Mouse (Mus musculus) adrenal gland, adult (tissue): ENCODE data around the gene Gm12248.
"Not testable (repeated sequence)": the region's sequence is repeated elsewhere in the genome, so short reads cannot be mapped to it uniquely, and the experiment has no call there.

Experiments used
- DNase-seq, 2 experiments: peaks; one replicate each; pipeline ENCODE4 v3.0.0; 2022 to 2023; ENCODE audit warnings: low spot score in 1 of 2; ENCODE audit not compliant: inconsistent age in 2 of 2

The Gm12248 gene

DNA sequence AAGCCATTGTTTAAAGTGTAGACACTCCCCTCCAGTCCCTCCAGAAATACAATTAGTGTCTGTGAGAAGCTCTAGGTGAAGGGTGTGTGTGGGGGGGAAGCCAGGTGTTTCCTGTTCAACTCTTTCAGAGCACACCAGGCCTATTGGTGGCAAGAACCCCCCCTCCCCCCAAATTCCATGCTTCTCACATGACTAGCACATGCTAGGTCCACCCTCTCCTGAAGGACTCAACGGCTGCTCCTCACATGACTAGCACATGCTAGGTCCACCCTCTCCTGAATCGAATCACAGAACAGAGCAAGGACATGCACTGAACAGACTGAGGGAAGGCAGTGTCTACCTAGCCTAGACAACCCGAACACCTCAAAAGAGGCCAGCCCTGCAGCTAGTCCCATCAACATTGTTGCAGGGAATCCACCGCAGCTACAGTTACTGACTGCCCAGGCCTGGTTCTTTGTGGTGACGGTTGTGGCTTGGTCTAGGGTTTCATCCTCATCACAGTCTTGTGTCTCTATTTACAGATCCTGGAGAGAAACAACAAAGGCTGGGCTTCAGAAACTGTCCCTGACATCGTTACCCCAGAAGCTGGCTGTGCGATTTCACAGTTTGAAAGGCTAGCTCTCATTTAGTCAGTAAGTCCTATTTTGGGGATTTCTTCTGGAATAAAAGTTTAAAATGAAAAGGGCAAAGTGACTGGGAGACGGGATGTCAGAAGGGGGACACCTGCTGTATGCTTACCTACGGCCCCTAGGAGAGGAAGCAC lies 9.8 kb upstream of the Gm12248 start:
- no peak for DNase-seq

DNA sequence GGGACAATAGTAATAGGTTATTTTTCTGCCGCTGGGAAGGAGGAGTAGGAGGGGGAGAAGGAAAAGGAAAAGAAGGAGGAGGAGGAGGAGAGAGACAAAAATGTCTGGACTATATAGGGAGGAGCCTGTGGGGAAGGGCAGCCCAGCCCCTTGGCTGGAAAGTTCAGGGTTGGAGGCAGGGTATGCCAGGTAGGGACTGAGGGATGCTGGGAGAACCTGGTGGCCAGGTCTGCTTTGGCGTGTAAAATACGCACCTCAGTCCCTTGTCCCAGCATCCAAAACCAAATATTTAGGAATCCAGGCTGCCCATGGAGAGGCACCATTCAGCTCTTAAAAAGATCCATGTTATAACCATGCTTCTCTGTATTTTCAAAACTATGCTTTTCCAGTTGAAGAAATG lies 9.2 kb upstream of the Gm12248 start:
- DNase-seq, result no peak

DNA sequence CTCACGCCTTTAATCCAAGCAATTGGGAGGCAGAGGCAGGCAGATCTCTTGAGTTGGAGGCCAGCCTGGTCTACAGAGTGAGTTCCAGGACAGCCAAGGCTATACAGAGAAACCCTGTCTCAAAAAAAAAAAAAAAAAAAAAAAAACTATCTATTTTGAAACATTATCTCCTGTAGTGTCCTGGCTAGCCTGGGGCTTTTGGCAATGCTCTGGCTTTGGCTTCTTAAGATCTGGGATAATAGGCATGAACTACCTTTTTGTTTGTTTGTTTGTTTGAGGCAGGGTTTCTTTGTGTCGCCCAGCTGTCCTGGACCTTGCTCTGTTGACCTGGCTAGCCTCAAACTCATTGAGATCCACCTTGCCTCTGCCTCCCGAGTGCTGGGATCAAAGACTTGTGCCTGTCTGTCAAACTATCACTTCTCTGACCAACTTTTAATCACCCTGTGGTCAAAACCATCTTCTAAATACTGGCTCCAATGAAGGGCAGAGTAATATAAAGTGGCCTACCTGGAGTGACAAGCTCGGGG lies 8.3 kb upstream of the Gm12248 start:
- DNase-seq, result no peak

DNA sequence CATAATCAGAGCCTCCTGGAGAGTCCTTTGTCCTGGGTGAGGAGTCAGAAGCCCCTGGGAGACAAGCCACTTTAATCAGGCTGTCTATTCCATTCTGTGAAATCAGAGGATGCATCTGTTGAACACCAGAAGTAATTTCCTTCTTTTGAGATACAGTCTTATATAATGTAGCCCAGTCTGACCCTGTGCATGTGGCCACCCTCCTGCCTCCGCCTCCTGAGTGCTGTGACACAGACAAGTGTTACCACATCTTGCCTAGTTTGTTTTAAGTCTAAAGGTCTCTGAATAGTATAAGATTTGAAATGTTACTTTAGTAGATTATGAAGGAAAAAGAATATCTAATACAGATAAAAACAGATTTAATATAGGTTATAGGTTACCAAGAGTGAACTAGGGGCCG lies 7.1 kb upstream of the Gm12248 start:
- no peak for DNase-seq

DNA sequence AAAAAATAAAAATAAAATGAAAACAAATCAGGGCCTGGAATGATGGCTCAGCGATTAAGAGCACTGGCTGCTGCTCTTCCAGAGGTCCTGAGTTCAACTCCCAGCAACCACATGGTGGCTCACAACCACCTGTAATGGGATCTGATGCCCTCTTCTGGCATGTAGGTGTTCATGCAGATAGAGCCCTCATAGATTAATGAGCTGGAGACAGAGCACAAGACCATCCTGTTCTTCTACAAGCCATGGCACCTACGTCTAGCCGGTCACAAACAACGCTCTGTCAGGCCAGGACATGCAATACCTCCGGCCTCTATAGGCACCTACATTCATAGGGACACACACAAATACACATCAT lies 5.4 kb upstream of the Gm12248 start:
- peak in 1 of 2 experiments; percentile 48 for DNase-seq

DNA sequence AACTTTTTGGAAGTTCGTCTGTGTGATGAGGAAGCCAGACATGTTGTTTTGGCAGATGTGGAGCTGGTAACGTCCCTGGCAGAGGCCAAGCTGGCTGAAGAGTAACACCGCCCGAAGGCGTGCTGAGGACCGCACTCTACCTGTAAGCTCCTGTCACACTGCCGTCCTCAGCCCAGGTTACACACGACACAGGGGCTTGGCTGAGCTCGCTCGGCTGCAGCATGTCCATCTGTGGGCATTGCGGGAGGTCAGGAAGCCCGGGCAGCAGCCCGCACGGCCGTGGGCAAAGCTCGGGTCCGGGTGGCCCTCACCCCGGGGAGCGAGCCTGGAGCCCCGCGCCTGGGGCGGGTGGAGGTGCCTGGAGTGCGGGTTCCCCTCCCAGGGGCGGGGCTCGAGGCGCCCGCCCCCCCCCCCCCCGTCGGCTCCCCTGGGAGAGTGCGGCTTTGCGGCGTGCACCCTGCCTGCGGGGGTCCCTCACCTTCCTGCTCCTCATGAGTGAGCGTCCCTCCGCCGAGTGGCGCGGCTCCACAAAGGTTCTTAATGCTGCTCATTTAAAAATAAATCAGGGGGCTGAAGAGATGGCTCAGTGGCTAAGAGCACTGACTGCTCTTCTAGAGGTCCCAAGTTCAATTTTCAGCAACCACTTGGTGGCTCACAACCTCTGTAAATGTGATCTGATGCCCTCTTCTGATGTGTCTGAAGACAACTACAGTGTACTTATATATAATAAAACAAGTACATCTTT lies 4.9 kb upstream of the Gm12248 start:
- peak; percentile 34 to 71 for DNase-seq

DNA sequence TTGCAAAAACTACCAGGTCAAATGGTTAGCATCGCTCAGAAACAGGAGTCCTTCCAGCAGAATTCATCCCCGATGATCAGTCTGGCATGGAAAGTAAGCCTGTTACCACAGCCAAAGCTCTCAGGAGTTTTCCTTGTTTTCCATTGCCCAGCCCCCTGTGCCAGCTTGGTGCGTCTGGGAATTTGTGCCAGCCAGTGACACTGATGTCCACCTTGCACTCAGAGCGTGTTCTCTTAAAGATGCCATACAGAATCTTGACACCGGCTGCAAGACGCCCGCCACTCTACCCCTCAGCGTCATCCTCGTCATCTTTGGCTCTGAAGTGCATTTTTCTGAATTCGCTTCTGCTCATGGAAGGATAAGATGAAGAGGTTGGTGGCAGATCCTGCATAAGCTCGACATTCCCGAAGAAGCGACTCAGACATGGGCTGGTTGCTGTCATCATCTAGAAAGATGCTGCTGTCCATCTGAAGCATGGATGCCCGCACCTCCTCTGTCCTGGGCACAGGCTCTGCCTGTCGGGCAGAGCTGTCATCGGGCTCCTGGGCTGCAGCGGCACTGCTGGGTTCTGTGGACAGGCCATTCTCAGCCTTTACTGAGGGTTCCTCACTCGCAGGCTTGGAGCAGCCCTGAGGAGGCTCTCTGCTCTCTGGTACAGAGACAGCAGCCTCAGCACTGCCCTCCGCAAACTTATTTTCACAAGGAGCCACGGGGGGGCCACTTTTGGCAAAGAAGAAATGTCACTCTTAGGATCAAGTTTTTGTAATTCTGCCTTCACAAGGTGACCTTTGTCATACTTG lies 4.1 kb upstream of the Gm12248 start:
- DNase-seq, result no peak

DNA sequence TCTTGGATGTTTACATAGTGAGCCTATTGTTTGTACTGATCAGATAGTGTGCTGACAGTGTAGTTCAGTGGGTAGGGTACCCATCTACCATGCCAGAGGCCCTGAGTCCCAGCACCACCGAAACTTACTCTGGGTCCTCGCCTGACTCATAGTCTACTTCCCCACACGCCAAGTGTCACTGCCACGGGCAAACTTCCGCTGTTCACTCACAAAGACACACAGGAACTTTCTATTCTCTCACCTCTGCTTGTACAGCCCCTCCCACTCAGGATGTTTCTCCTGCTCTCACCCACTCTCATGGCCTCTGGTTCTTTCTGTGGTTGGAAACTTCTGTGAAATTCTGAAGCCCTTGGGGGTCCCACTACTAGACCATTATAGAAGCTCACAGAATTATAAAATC lies 3.2 kb upstream of the Gm12248 start:
- no peak for DNase-seq

DNA sequence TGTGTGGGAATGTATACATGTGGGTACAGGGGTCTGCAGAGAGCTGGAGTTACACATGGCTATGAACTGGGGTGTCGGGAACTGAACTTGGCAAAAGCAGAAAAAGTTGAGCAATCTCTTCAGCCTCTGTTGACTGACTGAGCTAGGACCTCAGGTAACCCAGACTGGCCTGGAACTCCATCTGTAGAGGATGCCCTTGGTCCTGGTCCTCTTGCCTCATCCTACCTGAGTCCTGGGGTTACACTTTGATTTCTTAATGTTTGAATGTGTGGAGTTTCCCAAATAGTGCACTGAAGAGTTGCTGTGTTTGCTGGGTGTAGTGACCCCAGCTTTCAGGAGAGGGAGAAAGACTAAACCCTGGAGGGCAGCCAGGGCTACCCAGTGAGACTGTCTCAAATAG lies 2.6 kb upstream of the Gm12248 start:
- DNase-seq, result no peak

DNA sequence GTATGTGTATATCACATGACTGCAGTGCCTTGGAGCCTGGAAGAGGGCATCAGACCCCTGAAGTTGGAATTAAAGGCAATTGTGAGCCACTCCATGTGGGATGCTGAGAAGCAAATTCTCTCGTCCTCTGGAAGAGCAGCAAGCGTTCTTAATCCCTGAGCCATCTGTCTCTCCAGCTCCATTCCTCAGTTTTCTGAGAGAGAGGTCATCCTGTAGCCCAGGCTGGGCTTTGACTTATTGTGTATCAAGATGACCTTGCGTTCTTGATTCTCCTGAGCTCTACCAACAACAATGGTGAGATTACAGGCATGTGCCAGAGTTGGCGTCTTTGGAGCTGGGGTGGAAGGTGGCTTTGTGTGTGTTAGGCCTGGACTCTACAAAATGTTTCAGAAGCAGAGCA lies 1.8 kb upstream of the Gm12248 start:
- no peak for DNase-seq

DNA sequence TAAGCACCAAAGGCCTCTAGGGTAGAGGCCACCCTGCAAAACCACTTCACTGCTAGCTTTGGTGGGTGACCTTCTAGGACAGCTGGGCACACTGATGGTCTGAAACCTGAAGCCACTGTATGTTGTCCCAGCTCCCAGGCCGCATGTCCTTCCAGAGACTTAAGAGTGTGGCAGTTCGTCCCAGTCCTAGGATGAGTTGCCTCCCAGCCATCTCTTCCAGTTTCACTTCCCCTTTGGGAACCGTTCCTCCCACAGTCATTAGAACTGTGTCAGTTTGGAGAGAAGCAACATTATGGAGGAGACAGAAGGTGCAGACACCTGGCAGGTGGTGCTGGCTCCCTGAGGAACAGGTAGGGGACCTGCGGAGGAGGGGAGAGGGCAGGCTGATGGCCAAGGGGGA lies 393 bp downstream of the Gm12248 start:
- no peak for DNase-seq

DNA sequence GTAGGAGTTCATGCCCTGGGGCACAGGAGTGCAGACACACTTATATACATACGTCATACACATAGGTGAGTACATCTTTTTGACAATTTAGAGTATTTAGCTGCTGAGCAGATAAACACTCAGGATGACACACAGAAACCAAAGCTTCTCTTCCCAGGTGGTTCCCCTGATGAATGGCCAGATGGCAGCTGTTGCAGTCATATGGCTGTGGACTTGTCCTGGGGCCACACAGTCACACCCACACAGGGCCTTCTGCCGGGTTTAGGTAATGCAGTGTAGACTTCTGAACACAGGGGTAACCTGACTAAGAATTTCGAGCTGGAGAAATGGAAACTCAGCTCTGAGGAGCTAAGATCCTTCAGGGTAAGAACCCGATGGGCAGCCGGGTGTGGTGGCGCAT lies 11.2 kb downstream of the Gm12248 start:
- no peak for DNase-seq

DNA sequence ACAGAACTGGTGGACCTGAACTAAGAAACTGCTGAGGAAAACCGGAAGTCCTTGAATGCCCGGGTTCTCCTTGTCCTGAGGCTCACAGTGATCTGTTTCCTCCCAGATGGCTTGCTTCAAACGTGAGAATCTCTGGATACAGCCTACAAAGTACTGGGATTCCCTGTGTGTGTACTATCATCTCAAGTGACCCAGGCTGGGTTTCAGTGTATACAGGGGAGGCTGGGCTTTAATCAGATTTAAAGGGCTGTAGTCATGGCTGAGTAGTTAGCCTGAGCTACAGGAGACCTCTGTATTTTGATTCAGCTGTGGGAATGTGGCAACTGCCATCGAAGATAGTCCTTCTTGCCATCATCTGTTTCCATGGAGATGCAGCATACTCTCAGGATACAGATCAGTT lies 15.7 kb downstream of the Gm12248 start:
- DNase-seq, result no peak

DNA sequence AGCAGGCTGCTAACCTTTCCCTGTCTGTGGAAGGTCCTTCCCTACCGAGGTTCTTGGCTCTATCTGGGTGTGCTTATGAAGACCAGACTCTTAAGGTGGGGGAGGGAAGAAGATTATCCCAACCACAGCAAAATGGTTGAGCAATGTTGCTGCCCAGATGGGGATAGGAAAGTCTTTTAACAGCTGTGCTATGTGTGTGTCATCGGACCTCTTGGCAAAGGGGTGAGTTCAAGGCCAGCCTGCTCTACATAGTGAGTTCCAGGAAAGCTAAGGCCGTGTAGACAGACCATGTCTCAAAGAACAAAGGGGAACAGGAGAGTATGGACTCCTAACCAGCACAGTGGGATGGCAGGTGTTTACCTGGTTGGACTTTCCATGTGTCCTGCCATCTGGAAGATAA lies 20.0 kb downstream of the Gm12248 start:
- peak in 1 of 2 experiments; percentile 77 for DNase-seq

DNA sequence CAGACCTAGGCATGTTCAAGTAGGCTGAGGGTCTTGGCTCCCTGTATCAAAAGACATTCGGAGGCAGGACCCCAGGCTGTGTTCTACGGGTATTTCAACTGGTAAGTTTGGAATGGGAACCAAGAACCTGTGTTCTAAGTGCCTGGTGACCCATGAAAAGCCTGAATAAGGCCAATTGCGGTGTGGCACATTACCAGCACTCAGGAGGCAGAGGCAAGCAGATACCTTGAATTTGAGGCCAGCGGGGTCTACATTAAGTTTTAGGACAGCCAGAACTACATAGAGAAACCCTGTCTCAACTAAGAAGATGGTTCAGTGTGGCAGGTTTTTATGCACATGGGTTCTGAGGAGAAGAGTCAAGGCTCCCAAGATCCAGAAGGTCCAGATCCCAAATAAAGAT lies 27.9 kb downstream of the Gm12248 start:
- DNase-seq, result no peak

DNA sequence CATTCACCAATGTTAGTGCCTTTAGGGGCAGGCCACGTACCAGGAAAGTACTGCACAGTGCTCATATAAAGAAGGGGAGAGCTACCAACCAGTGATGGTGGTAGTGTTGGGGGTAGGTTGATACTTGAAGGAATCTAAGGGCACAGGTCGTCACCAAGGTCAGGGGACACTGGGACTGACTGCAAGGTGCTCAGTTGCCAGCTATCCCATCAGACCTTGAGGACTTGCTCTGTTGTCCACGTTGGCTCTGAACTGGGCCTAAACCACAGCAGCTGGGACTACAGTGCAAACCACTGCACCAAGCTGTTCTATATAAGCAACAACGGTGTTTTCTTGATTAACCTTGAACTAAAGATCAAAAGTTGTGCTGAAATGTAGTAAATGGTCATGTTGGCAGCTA lies 30.3 kb downstream of the Gm12248 start:
- no peak for DNase-seq

DNA sequence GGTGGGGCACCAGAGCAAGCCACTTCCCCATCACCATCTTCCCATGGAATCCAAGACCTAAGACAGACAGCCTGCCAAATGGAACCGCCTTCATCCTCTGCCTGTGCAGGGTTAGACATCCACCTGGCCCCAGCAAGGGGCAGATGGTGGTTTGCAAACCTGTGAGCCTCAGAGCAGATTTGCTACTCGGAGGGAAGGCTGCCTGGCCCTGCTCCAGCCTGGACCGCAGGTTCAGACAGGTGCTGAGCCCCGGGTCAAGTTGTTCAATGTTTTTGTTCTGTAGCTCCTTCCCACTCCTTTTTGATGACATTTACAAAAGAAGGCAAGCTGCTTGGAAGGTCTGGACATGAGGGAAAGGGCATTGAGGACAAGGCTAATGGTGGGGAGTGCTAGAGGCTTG lies 31.7 kb downstream of the Gm12248 start:
- DNase-seq, result not testable (repeated sequence)

DNA sequence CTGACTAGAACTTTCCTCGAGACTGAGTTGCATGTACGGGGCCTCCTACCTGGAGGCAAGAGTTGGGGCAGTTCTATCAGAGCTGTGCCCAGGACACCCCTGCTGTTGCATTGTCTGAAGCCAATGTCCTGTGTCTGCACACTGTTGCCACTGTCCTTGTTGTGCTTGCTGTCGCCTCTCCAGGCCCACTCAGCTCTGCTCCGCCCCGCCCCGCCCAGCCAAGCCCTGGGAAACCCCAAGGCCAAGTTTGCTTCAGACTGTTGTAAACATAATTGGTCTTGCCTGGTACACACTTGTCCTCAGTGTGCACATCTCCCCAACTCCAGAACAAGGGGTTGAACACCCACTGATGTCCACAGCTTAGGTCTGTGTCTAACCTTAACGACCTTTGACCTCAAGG lies 33.2 kb downstream of the Gm12248 start:
- DNase-seq, result peak; percentile 44 to 77

DNA sequence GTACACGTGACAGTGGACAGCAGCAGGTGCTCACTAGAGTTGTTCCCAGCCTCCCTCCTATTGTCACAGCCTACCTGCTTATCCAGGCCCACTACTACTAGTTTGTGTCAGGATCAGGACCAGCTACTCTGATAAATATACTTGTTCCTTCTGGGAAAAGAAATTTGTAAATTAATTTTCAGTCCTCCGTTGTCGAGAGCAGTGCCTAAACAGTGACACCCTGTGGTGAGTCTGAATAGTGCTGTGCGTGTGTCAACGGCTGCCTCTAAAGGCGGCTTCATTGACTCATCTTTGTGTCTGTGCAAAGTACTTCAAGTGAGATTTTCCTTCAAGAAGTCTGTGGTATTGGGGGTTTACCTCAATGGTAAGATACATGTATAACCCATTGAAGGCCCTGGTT lies 35.5 kb downstream of the Gm12248 start:
- peak; percentile 40 to 81 for DNase-seq

DNA sequence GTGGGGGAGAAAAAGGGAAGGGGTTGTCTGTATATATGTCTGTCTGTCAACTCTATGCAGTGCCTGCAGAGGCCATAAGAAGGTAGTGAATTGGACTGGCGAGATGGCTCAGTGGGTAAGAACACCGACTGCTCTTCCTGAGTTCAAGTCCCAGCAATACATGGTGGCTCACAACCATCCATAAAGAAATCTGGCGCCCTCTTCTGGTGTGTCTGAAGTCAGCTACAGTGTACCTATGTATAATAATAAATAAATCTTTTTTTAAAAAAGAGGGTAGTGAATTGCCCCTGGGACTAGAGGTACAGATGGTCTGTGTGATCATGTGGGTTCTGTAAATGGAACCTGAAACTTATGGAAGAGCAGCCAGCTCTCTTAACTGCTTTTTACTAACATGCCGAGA lies 46.5 kb downstream of the Gm12248 start:
- no peak for DNase-seq

DNA sequence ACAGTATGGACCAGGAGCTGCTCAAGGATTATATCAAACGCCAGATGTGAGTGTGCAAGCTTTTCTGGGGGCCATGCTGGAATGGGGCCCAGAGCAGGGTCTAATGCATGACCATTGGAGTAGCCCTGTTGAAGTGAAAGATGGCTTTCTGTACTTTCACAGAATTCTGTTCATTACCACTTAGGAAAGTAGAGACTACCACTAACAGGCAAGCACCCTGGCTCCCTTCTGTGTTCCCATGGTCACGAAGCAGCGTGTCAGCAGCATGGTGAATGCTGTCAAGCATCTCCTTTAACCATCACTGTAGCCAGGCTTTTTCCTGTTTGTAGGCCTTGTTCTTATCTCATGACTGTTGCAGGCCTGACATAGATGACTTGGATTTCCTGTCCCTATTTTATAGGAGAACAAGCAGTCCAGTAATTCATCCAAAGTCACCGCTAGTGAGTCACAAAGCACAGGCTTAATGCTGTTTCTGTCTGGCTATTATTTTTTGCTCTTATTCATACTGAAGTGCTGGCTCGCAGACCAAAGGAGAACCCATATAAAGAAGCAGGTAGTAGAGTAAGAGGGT lies 50.0 kb downstream of the Gm12248 start:
- peak; percentile 38 to 67 for DNase-seq
